Comparison of ENCODE assay signal across 19 mouse cellular contexts in the genomic region with DNA sequence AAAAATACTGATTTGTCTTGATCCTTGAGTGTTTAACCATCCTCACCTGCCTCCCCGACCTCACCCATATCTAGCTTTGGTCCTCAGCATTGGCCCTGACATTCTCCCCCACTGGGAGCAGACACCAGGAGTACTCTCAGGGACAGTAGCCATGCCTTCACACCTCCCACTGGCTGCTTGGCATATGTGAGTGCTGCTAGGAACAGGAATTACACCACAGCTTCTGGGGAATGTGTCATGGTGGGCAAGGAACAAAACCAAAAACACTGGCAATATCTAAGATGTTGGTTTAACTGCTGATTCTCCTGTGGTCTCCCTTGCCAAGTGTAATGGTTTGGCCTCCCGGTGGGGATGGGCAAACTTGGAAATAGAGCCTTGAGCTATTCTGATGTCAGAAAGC.
DNase-seq lines count a peak whose midpoint lies in the region; ATAC-seq and TF ChIP-seq lines count a peak whose summit lies in the region.
"Had no signal": no experiment of that assay in that cellular context is flagged by ENCODE, and none has a peak within 500 bp of the region (broad histone marks: within the 10 kb centered on the region; RNA-seq: fewer than 3 reads in every experiment).

No protein-coding gene starts in this region.

- no peak overlapping the region for H3K4me3 ChIP-seq in hindbrain, embryonic 10.5 days
- H3K4me3 ChIP-seq in hindbrain, embryonic 16.5 days (ENCODE audit: low read length): no peak overlapping the region
- no peak overlapping the region for H3K4me3 ChIP-seq in liver, postnatal 0 days (ENCODE audit: low read depth, low read length)
- H3K4me3 ChIP-seq: forebrain, embryonic 13.5 days; hindbrain, embryonic 13.5 days; neural tube, embryonic 12.5 days had no signal

- no peak for TF ChIP-seq CTCF in liver, postnatal 0 days (IDR thresholded peaks at IDR 0.05; ENCODE audit: low read depth)

- H3K27ac ChIP-seq in hindbrain, embryonic 10.5 days: 0 out of 2 replicates have a peak overlapping the region, but pooled peaks have one; percentile 71
- H3K27ac ChIP-seq in hindbrain, embryonic 16.5 days (ENCODE audit: low read depth, low read length): no peak overlapping the region
- no peak overlapping the region for H3K27ac ChIP-seq in liver, postnatal 0 days (ENCODE audit: low read depth)
- H3K27ac ChIP-seq: forebrain, embryonic 13.5 days; hindbrain, embryonic 13.5 days; neural tube, embryonic 12.5 days had no signal

- WGBS in hindbrain, embryonic 10.5 days: 62% methylated on average over 2 of the region's 2 CpGs
- 58% methylated on average over 2 of the region's 2 CpGs for WGBS in hindbrain, embryonic 16.5 days
- 47% methylated on average over 2 of the region's 2 CpGs for WGBS in liver, postnatal 0 days (ENCODE audit: insufficient replicate concordance)

- H3K27me3 ChIP-seq in hindbrain, embryonic 10.5 days (ENCODE audit: insufficient read depth, poor library complexity, severe bottlenecking): peaks cover 48% of the 10 kb centered on the region
- no peaks in the 10 kb centered on the region for H3K27me3 ChIP-seq in hindbrain, embryonic 16.5 days (replicated peaks; ENCODE audit: control insufficient read depth, insufficient read depth, low read length)
- H3K27me3 ChIP-seq in liver, postnatal 0 days (ENCODE audit: insufficient read depth, low read length): peaks cover 6% of the 10 kb centered on the region; the same call in 1 of the 2 replicates
- H3K27me3 ChIP-seq: forebrain, embryonic 13.5 days had no signal

- ATAC-seq in hindbrain, embryonic 16.5 days: no peak
- no peak for ATAC-seq in liver, postnatal 0 days
- ATAC-seq: forebrain, embryonic 13.5 days had no signal

- no peaks in the 10 kb centered on the region for H3K36me3 ChIP-seq in hindbrain, embryonic 10.5 days
- H3K36me3 ChIP-seq in hindbrain, embryonic 16.5 days (ENCODE audit: control insufficient read depth, insufficient read depth, low read length): no peaks in the 10 kb centered on the region
- H3K36me3 ChIP-seq in liver, postnatal 0 days (replicated peaks; ENCODE audit: insufficient read depth, low read length): no peaks in the 10 kb centered on the region
- H3K36me3 ChIP-seq: G1E; hindbrain, embryonic 13.5 days; neural tube, embryonic 12.5 days had no signal

- H3K4me2 ChIP-seq in hindbrain, embryonic 16.5 days (ENCODE audit: low read length): no peak overlapping the region
- no peak overlapping the region for H3K4me2 ChIP-seq in liver, postnatal 0 days (ENCODE audit: low read depth, low read length)
- H3K4me2 ChIP-seq: forebrain, embryonic 13.5 days; heart, embryonic 11.5 days; hindbrain, embryonic 13.5 days; liver, embryonic 11.5 days; neural tube, embryonic 12.5 days had no signal

- H3K9ac ChIP-seq in hindbrain, embryonic 16.5 days (ENCODE audit: low read depth, low read length): no peak overlapping the region
- H3K9ac ChIP-seq in liver, postnatal 0 days (replicated peaks): no peak overlapping the region
- H3K9ac ChIP-seq: forebrain, embryonic 13.5 days; hindbrain, embryonic 13.5 days; neural tube, embryonic 12.5 days had no signal

- TF ChIP-seq EP300 in liver, postnatal 0 days (IDR thresholded peaks at IDR 0.05; ENCODE audit: low read depth): no peak

- intact Hi-C loops in heart, postnatal 14 days (cut with DNase I): no loop called here

- H3K9me3 ChIP-seq in hindbrain, embryonic 10.5 days: no peaks in the 10 kb centered on the region
- no peaks in the 10 kb centered on the region for H3K9me3 ChIP-seq in hindbrain, embryonic 16.5 days (ENCODE audit: control insufficient read depth, low read length)
- no peaks in the 10 kb centered on the region for H3K9me3 ChIP-seq in liver, postnatal 0 days (ENCODE audit: low read length)
- H3K9me3 ChIP-seq: forebrain, embryonic 13.5 days; G1E; hindbrain, embryonic 13.5 days; neural tube, embryonic 12.5 days had no signal

- DNase-seq in hindbrain, embryonic 10.5 days (ENCODE audit: low spot score): no peak
- peak; percentile 55 for DNase-seq in right cerebral cortex, adult 18-20 months
- no peak for DNase-seq in right cerebral cortex, postnatal 14 days
- peak; percentile 53 to 62 for DNase-seq in frontal cortex, postnatal 36 days (ENCODE audit: low spot score in 2 of 2)
- DNase-seq in heart, postnatal 14 days: no peak
- DNase-seq in liver, postnatal 0 days: no peak
- DNase-seq: adrenal gland, postnatal 14 days; cerebellum, adult 18-20 months; heart, postnatal 10 days; kidney, postnatal 36 days; lung, adult 2 months; thymus, postnatal 14 days had no signal

- H3K4me1 ChIP-seq in hindbrain, embryonic 10.5 days (replicated peaks): peaks cover 69% of the 10 kb centered on the region
- H3K4me1 ChIP-seq in hindbrain, embryonic 16.5 days (ENCODE audit: control insufficient read depth, insufficient read depth, low read depth, low read length): peaks cover 9% of the 10 kb centered on the region; the same call in 1 of the 2 replicates
- no peaks in the 10 kb centered on the region for H3K4me1 ChIP-seq in liver, postnatal 0 days (ENCODE audit: insufficient read depth)

Comparison
In these comparisons a context has a peak if more than half of its experiments do, and no peak if none do; other contexts are left out.
1. DNase-seq: peak in right cerebral cortex, adult 18-20 months (single experiment) and frontal cortex, postnatal 36 days (2 of 2); none in hindbrain, embryonic 10.5 days (single experiment), right cerebral cortex, postnatal 14 days (single experiment), heart, postnatal 14 days (0 of 2) and liver, postnatal 0 days (single experiment).